Mouse (Mus musculus): ENCODE results near the gene Mtmr3. TPM values are rescaled to one million over a fixed set of nuclear protein-coding genes. Genes with fewer than 3 reads are reported as not detected.

Mtmr3 gene
- polyA plus RNA-seq, 1 experiment from 2014 or later, result 34.4 TPM

- no peak overlapping the region for H3K9ac ChIP-seq
- H3K4me2 ChIP-seq, result no peak overlapping the region
- no peak overlapping the region for H3K4me3 ChIP-seq
- WGBS, result 73% methylated on average over 8 of the region's 8 CpGs
- ATAC-seq (ENCODE audit: low FRiP score, low read depth), result no peak
- no peaks in the 10 kb centered on the region for H3K9me3 ChIP-seq
- no peaks in the 10 kb centered on the region for H3K4me1 ChIP-seq (replicated peaks)
- no peaks in the 10 kb centered on the region for H3K27me3 ChIP-seq
- no peak overlapping the region for H3K27ac ChIP-seq (replicated peaks)
- H3K36me3 ChIP-seq, result no peaks in the 10 kb centered on the region
Observed at GRCm38 (mm10) chr11:4454895-4455535, 139.6 kb downstream of the Mtmr3 start.

GRCm38 (mm10) chr11:4452467-4453184 is 142.0 kb downstream of the Mtmr3 start:
- Histone ChIP-seq H3K4me3 (no peak overlapping the region), H3K9me3 (no peaks in the 10 kb centered on the region), H3K9ac (no peak overlapping the region), H3K27me3 (no peaks in the 10 kb centered on the region), H3K4me2 (no peak overlapping the region), H3K27ac (replicated peaks) (no peak overlapping the region), H3K36me3 (no peaks in the 10 kb centered on the region), H3K4me1 (replicated peaks) (no peaks in the 10 kb centered on the region)
- ATAC-seq (ENCODE audit: low FRiP score, low read depth), result peak; percentile 54; the same call in 1 of the 2 replicates
- WGBS, result 80% methylated on average over 12 of the region's 12 CpGs

- no peak for ATAC-seq (ENCODE audit: low FRiP score, low read depth)
- Histone ChIP-seq H3K4me2 (no peak overlapping the region), H3K27me3 (no peaks in the 10 kb centered on the region), H3K4me1 (replicated peaks) (no peaks in the 10 kb centered on the region), H3K4me3 (no peak overlapping the region), H3K27ac (replicated peaks) (no peak overlapping the region), H3K36me3 (no peaks in the 10 kb centered on the region), H3K9ac (no peak overlapping the region), H3K9me3 (no peaks in the 10 kb centered on the region)
- WGBS, result 24% methylated on average over 9 of the region's 9 CpGs
Observed at GRCm38 (mm10) chr11:4451116-4451515, 143.5 kb downstream of the Mtmr3 start.

DNA sequence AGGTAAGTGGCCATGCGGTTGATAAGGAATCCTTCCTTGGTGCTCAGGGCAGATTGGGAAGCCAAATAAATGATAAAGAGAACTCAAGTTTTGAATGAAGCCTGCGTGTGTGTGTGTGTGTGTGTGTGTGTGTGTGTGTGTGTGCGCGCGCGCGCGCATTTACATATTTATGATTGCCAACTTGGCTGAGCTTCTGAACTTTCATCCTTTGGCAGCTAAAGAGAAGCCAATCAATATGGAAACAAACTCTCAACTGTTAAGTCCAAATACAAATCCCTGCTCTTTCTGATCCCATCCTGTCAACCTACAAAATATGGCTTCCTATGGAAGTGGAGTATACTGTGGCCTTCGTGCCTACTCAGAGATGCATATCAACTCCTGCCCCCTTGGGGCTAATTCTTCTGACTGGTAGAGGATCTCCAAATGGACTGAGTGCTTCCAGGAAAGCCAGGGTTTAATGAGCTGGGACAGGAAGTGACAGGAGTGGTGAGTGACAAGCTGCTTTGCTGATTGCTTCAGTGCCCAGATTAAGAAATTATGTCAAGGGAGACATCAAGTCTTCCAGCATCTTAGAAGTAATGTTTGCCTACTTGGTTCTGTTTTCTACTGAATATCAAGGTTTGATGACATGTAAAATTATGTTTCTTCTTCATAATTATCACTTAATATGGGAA is 148.3 kb downstream of the Mtmr3 start:
- no peak for ATAC-seq (ENCODE audit: low FRiP score, low read depth)
- WGBS, result 93% methylated on average over 9 of the region's 9 CpGs
- H3K27ac ChIP-seq (replicated peaks), result no peak overlapping the region

DNA sequence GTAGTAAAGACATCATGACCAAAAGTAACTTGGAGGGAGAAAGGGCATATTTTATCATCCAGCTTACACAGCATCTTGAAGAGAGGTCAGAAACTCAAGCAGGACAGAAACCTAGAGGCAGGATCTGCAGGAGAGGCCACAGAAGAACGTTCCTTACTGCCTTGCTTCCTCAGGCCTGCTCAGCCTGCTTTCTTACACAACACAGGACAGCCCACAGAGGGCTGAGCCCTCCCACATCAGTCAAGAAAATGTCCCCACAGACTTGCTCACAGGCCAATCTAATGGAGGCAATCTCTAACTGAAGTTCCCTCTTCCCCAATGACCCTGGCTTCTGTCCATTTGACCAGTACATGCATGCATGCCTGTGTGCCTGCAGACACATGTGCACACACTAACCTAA is 152.4 kb downstream of the Mtmr3 start:
- H3K9me3 ChIP-seq, result no peaks in the 10 kb centered on the region
- H3K4me1 ChIP-seq (replicated peaks), result no peaks in the 10 kb centered on the region
- WGBS, result 29% methylated on average over 1 of the region's 1 CpGs
- H3K4me2 ChIP-seq, result no peak overlapping the region
- ATAC-seq (ENCODE audit: low FRiP score, low read depth), result no peak
- no peak overlapping the region for H3K9ac ChIP-seq
- H3K36me3 ChIP-seq, result no peaks in the 10 kb centered on the region
- H3K4me3 ChIP-seq, result no peak overlapping the region
- H3K27me3 ChIP-seq, result no peaks in the 10 kb centered on the region
- no peak overlapping the region for H3K27ac ChIP-seq (replicated peaks)

More for the DNA sequence above, 148.3 kb downstream of the Mtmr3 start:
- Histone ChIP-seq H3K4me3 (no peak overlapping the region), H3K27me3 (no peaks in the 10 kb centered on the region), H3K4me1 (replicated peaks) (no peaks in the 10 kb centered on the region), H3K36me3 (no peaks in the 10 kb centered on the region), H3K9me3 (no peaks in the 10 kb centered on the region), H3K4me2 (no peak overlapping the region), H3K9ac (no peak overlapping the region)

GRCm38 (mm10) chr11:4440978-4441377 is 153.7 kb downstream of the Mtmr3 start, which contains the start of gene Hormad2:
Hormad2 (minus strand) TSS chr11:4441105.
- Histone ChIP-seq H3K4me2 (no peak within 1 kb of the TSS), H3K9ac (no peak within 1 kb of the TSS), H3K4me1 (replicated peaks) (no peaks in the 10 kb centered on the region), H3K4me3 (no peak within 1 kb of the TSS), H3K36me3 (no peaks in the 10 kb centered on the region), H3K27me3 (no peaks in the 10 kb centered on the region), H3K27ac (replicated peaks) (no peak within 1 kb of the TSS), H3K9me3 (no peaks in the 10 kb centered on the region)
- 49% methylated on average over 19 of the region's 19 CpGs for WGBS
- ATAC-seq (ENCODE audit: low FRiP score, low read depth), result no peak

DNA sequence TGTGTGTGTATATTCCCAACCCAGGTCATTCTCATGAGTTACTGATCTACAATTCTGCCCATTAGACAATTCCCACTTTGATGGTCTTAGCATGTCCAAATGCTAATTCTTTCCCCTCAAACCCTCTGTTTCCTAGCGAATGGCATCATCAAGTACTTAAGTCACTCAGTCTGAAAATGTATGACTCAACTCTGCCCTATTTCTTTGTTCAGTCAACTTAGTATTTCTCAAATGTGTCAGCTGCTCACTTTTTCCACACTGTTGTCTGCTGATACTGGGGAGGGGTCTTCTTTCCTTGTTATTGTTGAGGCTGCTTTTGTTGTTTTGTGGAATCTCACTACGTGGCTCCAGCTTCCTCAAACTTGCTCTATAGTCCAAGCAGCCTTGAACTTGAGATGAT is 156.5 kb downstream of the Mtmr3 start:
- ATAC-seq (ENCODE audit: low FRiP score, low read depth), result no peak
- Histone ChIP-seq H3K4me1 (replicated peaks) (no peaks in the 10 kb centered on the region), H3K27me3 (no peaks in the 10 kb centered on the region), H3K4me3 (no peak overlapping the region), H3K9ac (no peak overlapping the region), H3K27ac (replicated peaks) (no peak overlapping the region), H3K9me3 (no peaks in the 10 kb centered on the region), H3K4me2 (no peak overlapping the region), H3K36me3 (no peaks in the 10 kb centered on the region)
- WGBS, result 65% methylated on average over 2 of the region's 2 CpGs

GRCm38 (mm10) chr11:4437318-4437717 is 157.3 kb downstream of the Mtmr3 start:
- H3K9me3 ChIP-seq, result no peaks in the 10 kb centered on the region
- H3K36me3 ChIP-seq, result no peaks in the 10 kb centered on the region
- no peaks in the 10 kb centered on the region for H3K4me1 ChIP-seq (replicated peaks)
- no peak overlapping the region for H3K27ac ChIP-seq (replicated peaks)
- 95% methylated on average over 1 of the region's 1 CpGs for WGBS
- no peak overlapping the region for H3K4me3 ChIP-seq
- no peak for ATAC-seq (ENCODE audit: low FRiP score, low read depth)
- no peak overlapping the region for H3K4me2 ChIP-seq
- no peak overlapping the region for H3K9ac ChIP-seq
- H3K27me3 ChIP-seq, result no peaks in the 10 kb centered on the region

- no peak for ATAC-seq (ENCODE audit: low FRiP score, low read depth)
- Histone ChIP-seq H3K4me1 (replicated peaks) (no peaks in the 10 kb centered on the region), H3K9me3 (no peaks in the 10 kb centered on the region), H3K27ac (replicated peaks) (no peak overlapping the region), H3K9ac (no peak overlapping the region), H3K4me3 (no peak overlapping the region), H3K27me3 (no peaks in the 10 kb centered on the region), H3K4me2 (no peak overlapping the region), H3K36me3 (no peaks in the 10 kb centered on the region)
- 79% methylated on average over 3 of the region's 3 CpGs for WGBS
Observed at GRCm38 (mm10) chr11:4436631-4437030, 158.0 kb downstream of the Mtmr3 start.

DNA sequence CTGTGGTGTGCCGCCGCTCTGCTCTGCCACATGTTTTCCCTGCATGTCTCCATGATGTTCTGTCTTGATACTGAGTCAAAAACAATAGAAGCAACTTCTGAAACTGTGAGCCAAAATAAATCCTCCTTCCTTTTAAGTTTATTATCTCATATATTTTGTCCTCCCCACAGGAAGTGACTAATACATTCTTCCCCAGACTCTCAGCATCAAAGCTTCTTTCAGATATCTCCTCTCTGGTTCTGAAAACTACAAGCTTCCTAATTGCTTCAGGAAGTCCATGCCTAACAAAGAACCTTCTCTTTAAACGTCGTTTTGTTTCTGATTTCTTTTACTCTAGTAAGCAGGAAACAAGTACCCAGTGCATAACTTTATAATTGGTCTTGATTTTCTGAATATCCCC is 160.2 kb downstream of the Mtmr3 start:
- H3K27ac ChIP-seq (replicated peaks), result no peak overlapping the region
- no peak overlapping the region for H3K4me2 ChIP-seq
- ATAC-seq (ENCODE audit: low FRiP score, low read depth), result no peak
- no peak overlapping the region for H3K9ac ChIP-seq
- WGBS, result 77% methylated on average over 4 of the region's 4 CpGs
- no peaks in the 10 kb centered on the region for H3K9me3 ChIP-seq
- H3K27me3 ChIP-seq, result no peaks in the 10 kb centered on the region
- H3K4me1 ChIP-seq (replicated peaks), result no peaks in the 10 kb centered on the region
- H3K36me3 ChIP-seq, result no peaks in the 10 kb centered on the region
- H3K4me3 ChIP-seq, result no peak overlapping the region

Measured in hindbrain, embryonic 15.5 days (tissue).